ENCODE assay signal across 8 mouse cellular contexts in the genomic region with DNA sequence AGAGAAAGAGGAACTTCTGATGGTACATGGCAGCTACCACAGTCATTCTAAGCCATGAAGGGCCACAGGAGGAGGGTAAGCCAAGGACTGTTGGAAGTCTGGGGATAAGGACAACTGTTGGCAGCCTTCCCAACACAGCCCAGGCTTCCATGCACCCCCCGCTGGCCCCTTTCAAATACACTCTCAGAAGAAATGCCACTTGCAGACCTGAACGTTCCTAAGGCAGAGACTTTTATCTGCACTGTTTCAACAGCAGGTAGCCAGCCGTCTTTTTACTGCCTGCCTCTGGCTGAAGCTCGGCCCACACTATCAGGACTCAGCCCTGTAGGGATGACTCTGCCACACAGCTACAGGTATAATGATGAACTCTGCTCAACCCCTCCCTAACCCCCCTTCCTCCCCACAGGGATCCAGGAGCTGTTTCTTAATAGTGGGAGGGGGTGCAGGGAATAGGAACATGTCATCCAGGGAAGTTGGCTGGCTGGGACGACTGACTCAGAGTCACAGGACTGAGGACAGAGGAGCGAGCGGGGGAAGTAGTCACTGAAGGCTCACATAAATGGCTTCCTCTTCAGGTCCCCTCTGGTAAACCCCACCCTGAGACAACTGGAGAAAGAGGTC. TPM values are rescaled to one million over a fixed set of nuclear protein-coding genes. Genes with fewer than 3 reads are reported as not detected.
A peak's percentile ranks its signal among the peaks of the same experiment; 100 is the strongest.
DNase-seq lines count a peak whose midpoint lies in the region; ATAC-seq and TF ChIP-seq lines count a peak whose summit lies in the region.

No protein-coding gene starts in this region.

- H3K27ac ChIP-seq in gastrocnemius, adult 2 months = peak overlapping the region; percentile 82
- peak overlapping the region; percentile 75 for H3K27ac ChIP-seq in heart, embryonic 10.5 days
- H3K27ac ChIP-seq in liver, embryonic 16.5 days (ENCODE audit: low read length) = peak overlapping the region; percentile 51
- H3K27ac ChIP-seq in testis, adult 2 months (ENCODE audit: control insufficient read depth, insufficient read depth, low read depth, low read length) = peak overlapping the region; percentile 46

- no peak overlapping the region for H3K9ac ChIP-seq in liver, embryonic 16.5 days (ENCODE audit: low read depth, low read length)

- TF ChIP-seq CTCF in gastrocnemius, adult 2 months (IDR thresholded peaks at IDR 0.05) = no peak
- TF ChIP-seq CTCF in testis, adult 2 months (IDR thresholded peaks at IDR 0.05; ENCODE audit: control insufficient read depth, insufficient read depth, insufficient replicate concordance, low read depth, low read length) = no peak

- peaks cover 34% of the 10 kb centered on the region for H3K36me3 ChIP-seq in heart, embryonic 10.5 days
- no peaks in the 10 kb centered on the region for H3K36me3 ChIP-seq in liver, embryonic 16.5 days (ENCODE audit: control insufficient read depth, insufficient read depth)
- no peaks in the 10 kb centered on the region for H3K36me3 ChIP-seq in testis, adult 2 months (ENCODE audit: control insufficient read depth, insufficient read depth, low read length)

- no peak overlapping the region for H3K4me3 ChIP-seq in gastrocnemius, adult 2 months
- H3K4me3 ChIP-seq in heart, embryonic 10.5 days = peak overlapping the region; percentile 15; the same call in 1 of the 2 replicates
- H3K4me3 ChIP-seq in liver, embryonic 16.5 days (ENCODE audit: low read depth, low read length) = no peak overlapping the region
- no peak overlapping the region for H3K4me3 ChIP-seq in testis, adult 2 months (ENCODE audit: control insufficient read depth, low read depth, low read length)

- DNase-seq in gastrocnemius, adult 2 months = peak; percentile 66
- DNase-seq in gastrocnemius, postnatal 10 days = no peak
- DNase-seq in right cerebral cortex, postnatal 10 days (ENCODE audit: low spot score in 2 of 2) = peak; percentile 75 to 77
- no peak for DNase-seq in right cerebral cortex, postnatal 14 days
- no peak for DNase-seq in heart, embryonic 10.5 days (ENCODE audit: low spot score)
- no peak for DNase-seq in spleen, postnatal 14 days (ENCODE audit: low spot score in 2 of 2)

- WGBS in heart, embryonic 10.5 days = 37% methylated on average over 7 of the region's 7 CpGs
- WGBS in liver, embryonic 16.5 days (ENCODE audit: insufficient replicate concordance) = 39% methylated on average over 7 of the region's 7 CpGs

- no peak for ATAC-seq in liver, embryonic 16.5 days (ENCODE audit: low read depth)

- peaks cover 95% of the 10 kb centered on the region for H3K4me1 ChIP-seq in heart, embryonic 10.5 days
- H3K4me1 ChIP-seq in liver, embryonic 16.5 days (ENCODE audit: control insufficient read depth, low read depth, low read length) = peaks cover 31% of the 10 kb centered on the region
- H3K4me1 ChIP-seq in testis, adult 2 months (ENCODE audit: control insufficient read depth, insufficient read depth, low read length) = peaks cover 13% of the 10 kb centered on the region

- TF ChIP-seq POLR2A in testis, adult 2 months (IDR thresholded peaks at IDR 0.05; ENCODE audit: control insufficient read depth, low read depth, low read length) = no peak

- H3K4me2 ChIP-seq in liver, embryonic 16.5 days (ENCODE audit: low read depth, low read length) = no peak overlapping the region

- intact Hi-C loops in gastrocnemius, adult 2 months (cut with DNase I) = no loop called here

- H3K27me3 ChIP-seq in heart, embryonic 10.5 days (ENCODE audit: insufficient read depth, poor library complexity, severe bottlenecking) = no peaks in the 10 kb centered on the region
- no peaks in the 10 kb centered on the region for H3K27me3 ChIP-seq in liver, embryonic 16.5 days (ENCODE audit: control insufficient read depth, insufficient read depth, low read depth, low read length)
- no peaks in the 10 kb centered on the region for H3K27me3 ChIP-seq in testis, adult 2 months (ENCODE audit: control insufficient read depth, insufficient read depth, low read length)

- no peaks in the 10 kb centered on the region for H3K9me3 ChIP-seq in heart, embryonic 10.5 days
- no peaks in the 10 kb centered on the region for H3K9me3 ChIP-seq in liver, embryonic 16.5 days (replicated peaks; ENCODE audit: control insufficient read depth, low read length)

RNA-seq across cellular contexts. Expression of gene Lrp1, which starts 24.5 kb away (rescaled TPM):
- total RNA-seq in gastrocnemius, adult 2 months (2021) = 10 to 100 TPM; 34.6 to 71.3 TPM
- total RNA-seq in gastrocnemius, postnatal 10 days (2021) = 100 to 1,000 TPM; 105 to 132 TPM
- polyA plus RNA-seq in heart, embryonic 10.5 days (2016; fragmentation: Nextera tagmentation; extraction: Ambion mirVana) = 37.4 and 51.8 TPM in 2 replicates
- 31.9 and 36.3 TPM in 2 replicates for polyA plus RNA-seq in liver, embryonic 16.5 days (2015; fragmentation: Nextera tagmentation; extraction: Ambion mirVana)
- polyA plus RNA-seq in testis, adult 2 months (2012; rRNA removed) = 20.8 and 25.9 TPM in 2 replicates

RNA-seq across cellular contexts. Expression of gene Stat6, which starts 46.4 kb away (rescaled TPM):
- total RNA-seq in gastrocnemius, adult 2 months (2021) = 10 to 100 TPM; 17.1 to 18.9 TPM
- total RNA-seq in gastrocnemius, postnatal 10 days (2021) = 10 to 100 TPM; 15.8 to 24.4 TPM
- polyA plus RNA-seq in heart, embryonic 10.5 days (2016; fragmentation: Nextera tagmentation; extraction: Ambion mirVana) = 22.5 and 28.1 TPM in 2 replicates
- 14.8 and 17.7 TPM in 2 replicates for polyA plus RNA-seq in liver, embryonic 16.5 days (2015; fragmentation: Nextera tagmentation; extraction: Ambion mirVana)
- 3.9 and 5.9 TPM in 2 replicates for polyA plus RNA-seq in testis, adult 2 months (2012; rRNA removed)

Comparison
In these comparisons a context has a peak if more than half of its experiments do, and no peak if none do; other contexts are left out.
1. DNase-seq: peak in gastrocnemius, adult 2 months (single experiment) and right cerebral cortex, postnatal 10 days (2 of 2); none in gastrocnemius, postnatal 10 days (single experiment), right cerebral cortex, postnatal 14 days (single experiment), heart, embryonic 10.5 days (single experiment) and spleen, postnatal 14 days (0 of 2).
2. Peak in every context shown above with its lines, with median percentiles within 50 percentile points of each other: H3K27ac ChIP-seq.